In genomic region chr6:31274236-31274635, GRCm38 (mm10) we compare ENCODE assay signal across 20 mouse cellular contexts.
DNase-seq lines count a peak whose midpoint lies in the region; ATAC-seq and TF ChIP-seq lines count a peak whose summit lies in the region.
"Had no signal": no experiment of that assay in that cellular context is flagged by ENCODE, and none has a peak within 500 bp of the region (broad histone marks: within the 10 kb centered on the region; RNA-seq: fewer than 3 reads in every experiment).

No protein-coding gene starts in this region.

- H3K9me3 ChIP-seq in hindbrain, embryonic 11.5 days (ENCODE audit: control insufficient read depth, low read length) = no peaks in the 10 kb centered on the region
- no peaks in the 10 kb centered on the region for H3K9me3 ChIP-seq in hindbrain, embryonic 12.5 days (replicated peaks)
- no peaks in the 10 kb centered on the region for H3K9me3 ChIP-seq in embryonic facial prominence, embryonic 10.5 days
- H3K9me3 ChIP-seq: forebrain, embryonic 12.5 days; hindbrain, embryonic 13.5 days; limb, embryonic 13.5 days; liver, embryonic 13.5 days; lung, embryonic 15.5 days; midbrain, embryonic 12.5 days had no signal

- TF ChIP-seq CTCF in thymus, adult 2 months (IDR thresholded peaks at IDR 0.05; ENCODE audit: borderline replicate concordance, control insufficient read depth, extremely low read depth, insufficient read depth, low read length, poor library complexity) = no peak

- H3K4me2 ChIP-seq in hindbrain, embryonic 11.5 days (replicated peaks; ENCODE audit: low read depth, low read length) = no peak overlapping the region
- no peak overlapping the region for H3K4me2 ChIP-seq in hindbrain, embryonic 12.5 days (replicated peaks)
- H3K4me2 ChIP-seq: forebrain, embryonic 12.5 days; hindbrain, embryonic 13.5 days; limb, embryonic 13.5 days; liver, embryonic 13.5 days; lung, embryonic 15.5 days; midbrain, embryonic 12.5 days had no signal

- no peaks in the 10 kb centered on the region for H3K4me1 ChIP-seq in hindbrain, embryonic 11.5 days (replicated peaks; ENCODE audit: control insufficient read depth, insufficient read depth, low read length)
- peaks cover 4% of the 10 kb centered on the region; the same call in 1 of the 2 replicates for H3K4me1 ChIP-seq in hindbrain, embryonic 12.5 days
- H3K4me1 ChIP-seq in embryonic facial prominence, embryonic 10.5 days = peaks cover 13% of the 10 kb centered on the region
- no peaks in the 10 kb centered on the region for H3K4me1 ChIP-seq in thymus, adult 2 months (replicated peaks; ENCODE audit: control insufficient read depth, insufficient read depth, low read length)
- H3K4me1 ChIP-seq: hindbrain, embryonic 13.5 days; limb, embryonic 13.5 days; liver, embryonic 13.5 days; lung, embryonic 15.5 days; midbrain, embryonic 12.5 days had no signal

- peak; percentile 24 for DNase-seq in hindbrain, embryonic 11.5 days (ENCODE audit: low spot score)
- DNase-seq in testis, postnatal 10 days (ENCODE audit: low spot score) = peak; percentile 49
- DNase-seq in testis, postnatal 14 days (ENCODE audit: low spot score) = no peak
- DNase-seq in embryonic facial prominence, embryonic 10.5 days (ENCODE audit: low spot score) = peak; percentile 59
- no peak for DNase-seq in thymus, adult 2 months
- no peak for DNase-seq in frontal cortex, postnatal 14 days (ENCODE audit: low spot score in 2 of 2)
- DNase-seq: adrenal gland, adult 8-10 months; cerebellum, adult 9-11 months; gastrocnemius, postnatal 14 days; kidney, postnatal 14 days; liver, embryonic 13.5 days; right cerebral cortex, postnatal 25 days had no signal

- H3K4me3 ChIP-seq in hindbrain, embryonic 11.5 days (ENCODE audit: low read depth, low read length) = no peak overlapping the region
- H3K4me3 ChIP-seq in hindbrain, embryonic 12.5 days = no peak overlapping the region
- H3K4me3 ChIP-seq in embryonic facial prominence, embryonic 10.5 days = no peak overlapping the region
- no peak overlapping the region for H3K4me3 ChIP-seq in thymus, adult 2 months (ENCODE audit: control insufficient read depth, insufficient read depth, low read length)
- H3K4me3 ChIP-seq: forebrain, embryonic 12.5 days; hindbrain, embryonic 13.5 days; limb, embryonic 13.5 days; liver, embryonic 13.5 days; lung, embryonic 15.5 days; midbrain, embryonic 12.5 days had no signal

- no peak overlapping the region for H3K27ac ChIP-seq in hindbrain, embryonic 11.5 days (ENCODE audit: low read depth, low read length)
- H3K27ac ChIP-seq in hindbrain, embryonic 12.5 days = no peak overlapping the region
- H3K27ac ChIP-seq in embryonic facial prominence, embryonic 10.5 days (replicated peaks) = no peak overlapping the region
- H3K27ac ChIP-seq in thymus, adult 2 months (ENCODE audit: control insufficient read depth, insufficient read depth, low read length) = no peak overlapping the region
- H3K27ac ChIP-seq: forebrain, embryonic 12.5 days; hindbrain, embryonic 13.5 days; limb, embryonic 13.5 days; liver, embryonic 13.5 days; lung, embryonic 15.5 days; midbrain, embryonic 12.5 days had no signal

- no peak for TF ChIP-seq POLR2A in thymus, adult 2 months (IDR thresholded peaks at IDR 0.05; ENCODE audit: control insufficient read depth, extremely low read depth, insufficient read depth, low read length, poor library complexity)

- no peak for ATAC-seq in hindbrain, embryonic 11.5 days (ENCODE audit: low FRiP score)
- ATAC-seq in hindbrain, embryonic 12.5 days (ENCODE audit: low FRiP score) = no peak
- no peak for ATAC-seq in erythroid progenitor cell, adult 5-6 weeks (replicated peaks; ENCODE audit: low FRiP score, poor library complexity, severe bottlenecking)

- no peaks in the 10 kb centered on the region for H3K36me3 ChIP-seq in hindbrain, embryonic 11.5 days (ENCODE audit: control insufficient read depth, insufficient read depth, low read length)
- no peaks in the 10 kb centered on the region for H3K36me3 ChIP-seq in hindbrain, embryonic 12.5 days
- H3K36me3 ChIP-seq in embryonic facial prominence, embryonic 10.5 days (replicated peaks) = no peaks in the 10 kb centered on the region
- no peaks in the 10 kb centered on the region for H3K36me3 ChIP-seq in thymus, adult 2 months (ENCODE audit: control insufficient read depth, insufficient read depth, low read length)
- H3K36me3 ChIP-seq: forebrain, embryonic 12.5 days; hindbrain, embryonic 13.5 days; limb, embryonic 13.5 days; liver, embryonic 13.5 days; lung, embryonic 15.5 days; midbrain, embryonic 12.5 days had no signal

- no peaks in the 10 kb centered on the region for H3K27me3 ChIP-seq in hindbrain, embryonic 11.5 days (ENCODE audit: control insufficient read depth, insufficient read depth, low read length)
- no peaks in the 10 kb centered on the region for H3K27me3 ChIP-seq in hindbrain, embryonic 12.5 days
- H3K27me3 ChIP-seq in embryonic facial prominence, embryonic 10.5 days (replicated peaks; ENCODE audit: low read depth, poor library complexity, severe bottlenecking) = no peaks in the 10 kb centered on the region
- H3K27me3 ChIP-seq in thymus, adult 2 months (ENCODE audit: control insufficient read depth, insufficient read depth, low read length) = no peaks in the 10 kb centered on the region
- H3K27me3 ChIP-seq: CH12.LX; forebrain, embryonic 12.5 days; hindbrain, embryonic 13.5 days; limb, embryonic 13.5 days; lung, embryonic 15.5 days; midbrain, embryonic 12.5 days had no signal

- 26% methylated on average over 11 of the region's 11 CpGs for WGBS in hindbrain, embryonic 11.5 days
- WGBS in hindbrain, embryonic 12.5 days = 26% methylated on average over 11 of the region's 11 CpGs
- 26% methylated on average over 11 of the region's 11 CpGs for WGBS in embryonic facial prominence, embryonic 10.5 days
- WGBS in thymus, adult 2 months = 86% methylated on average over 11 of the region's 11 CpGs

- H3K9ac ChIP-seq in hindbrain, embryonic 11.5 days (ENCODE audit: low read depth, low read length) = no peak overlapping the region
- H3K9ac ChIP-seq in hindbrain, embryonic 12.5 days = no peak overlapping the region
- H3K9ac ChIP-seq: forebrain, embryonic 12.5 days; hindbrain, embryonic 13.5 days; limb, embryonic 13.5 days; liver, embryonic 13.5 days; lung, embryonic 15.5 days; midbrain, embryonic 12.5 days had no signal

Comparison
In these comparisons a context has a peak if more than half of its experiments do, and no peak if none do; other contexts are left out.
1. DNase-seq: peak in hindbrain, embryonic 11.5 days (single experiment), testis, postnatal 10 days (single experiment) and embryonic facial prominence, embryonic 10.5 days (single experiment); none in testis, postnatal 14 days (single experiment), thymus, adult 2 months (single experiment) and frontal cortex, postnatal 14 days (0 of 2).